Mouse (Mus musculus): ENCODE results near the gene Ccna1.

Ccna1 gene

DNA sequence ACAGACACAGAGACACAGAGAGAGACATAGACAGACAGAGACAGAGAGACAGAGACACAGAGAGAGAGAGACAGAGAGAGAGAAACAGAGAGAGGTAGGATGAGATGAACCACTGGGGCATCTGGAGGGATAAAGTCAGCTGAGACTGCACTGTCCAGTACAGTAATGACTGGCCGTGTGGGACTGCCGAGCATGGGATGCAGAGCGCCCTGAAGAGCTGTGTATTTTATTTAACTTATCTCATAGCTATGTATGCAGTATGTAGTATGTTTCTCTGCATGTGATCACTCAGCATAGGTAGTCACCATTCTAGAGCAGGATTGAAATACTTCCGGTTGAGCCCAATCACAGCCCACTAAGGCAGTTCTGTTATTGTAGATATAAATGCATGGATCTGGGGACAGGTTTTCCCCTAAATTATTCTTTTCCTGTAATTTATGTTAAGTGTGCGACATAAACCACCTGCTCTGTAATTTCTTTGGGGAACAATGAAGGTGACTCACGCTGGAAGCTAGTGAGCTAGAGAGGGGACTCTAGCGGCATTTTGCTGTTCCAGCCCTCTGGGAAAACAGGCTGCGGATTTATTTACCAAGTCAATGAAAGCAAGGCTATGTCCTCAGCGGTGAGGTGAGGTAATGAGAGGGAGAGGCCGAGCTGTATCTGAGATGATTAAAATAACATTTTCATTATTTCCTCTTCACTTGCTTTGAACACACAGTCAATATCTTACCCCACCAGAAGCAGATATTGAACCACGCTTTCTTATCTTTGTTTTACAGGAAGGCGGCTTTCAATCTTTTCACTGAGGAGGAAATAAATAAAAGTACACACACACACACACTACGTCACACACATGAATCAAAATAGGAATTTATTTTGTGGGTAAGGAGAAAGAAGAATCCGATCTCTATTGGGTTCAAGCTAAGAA is 10.7 kb upstream of the Ccna1 start:
- DNase-seq (ENCODE audit: low read depth) = no peak

DNA sequence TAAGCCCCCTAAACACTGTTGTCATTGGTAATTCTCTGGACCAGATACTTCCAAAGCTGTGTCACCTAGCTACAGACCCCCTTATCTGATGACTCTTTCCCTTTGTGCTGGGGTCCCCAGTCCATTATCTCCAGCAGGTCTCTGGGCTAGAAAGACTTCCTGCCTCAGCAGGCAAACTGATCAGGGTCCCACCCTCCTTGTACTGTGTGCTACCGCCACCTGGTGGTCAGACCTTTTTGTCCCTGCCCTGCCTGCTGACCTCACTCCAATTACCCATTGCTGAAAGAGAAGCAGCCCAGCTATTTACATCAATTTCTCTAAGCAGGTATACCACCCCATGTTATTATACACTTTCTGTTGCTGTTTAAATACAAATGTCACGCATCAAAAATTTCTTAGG is 9.1 kb upstream of the Ccna1 start:
- peak; percentile 58 for DNase-seq (ENCODE audit: low read depth)

DNA sequence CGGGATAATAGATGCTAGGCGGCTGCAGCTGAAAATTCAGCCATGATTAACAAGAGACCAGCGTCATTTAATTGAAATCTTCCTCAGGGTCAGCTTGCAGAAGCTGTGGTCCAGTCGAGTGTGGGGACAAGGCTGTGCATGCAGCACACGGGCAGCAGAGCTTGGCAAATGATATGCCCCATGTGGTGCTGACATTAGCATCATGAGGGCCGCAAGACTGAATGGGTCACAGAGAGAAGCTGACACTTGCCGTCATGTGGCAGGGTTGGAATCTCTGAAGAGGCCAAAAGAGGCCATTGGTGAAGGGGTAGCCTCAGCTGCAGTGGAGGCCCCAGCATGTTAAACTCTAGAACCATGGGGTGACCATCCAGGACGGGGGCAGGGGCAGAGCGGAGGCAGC is 7.4 kb upstream of the Ccna1 start:
- DNase-seq (ENCODE audit: low read depth) = no peak

DNA sequence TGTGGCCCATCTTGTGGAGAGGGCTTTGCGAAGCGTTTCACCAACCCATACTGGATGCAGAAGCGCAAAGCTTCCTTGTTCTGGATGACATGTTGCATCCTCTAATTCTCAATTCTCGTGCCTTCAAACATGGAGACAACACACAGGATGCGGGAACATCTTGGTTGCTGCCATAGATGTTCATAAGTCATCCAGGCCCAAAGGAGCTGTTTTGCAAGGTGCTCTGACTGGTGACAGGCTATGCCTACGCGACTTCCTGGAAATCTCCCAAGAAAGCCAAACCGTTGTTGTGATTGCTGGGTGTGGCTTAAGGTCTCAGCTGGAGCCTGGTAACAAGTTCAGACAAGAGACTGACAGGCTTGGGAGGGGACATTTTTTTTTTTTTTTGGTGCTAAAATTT is 1.1 kb upstream of the Ccna1 start:
- DNase-seq (ENCODE audit: low read depth) = no peak

DNA sequence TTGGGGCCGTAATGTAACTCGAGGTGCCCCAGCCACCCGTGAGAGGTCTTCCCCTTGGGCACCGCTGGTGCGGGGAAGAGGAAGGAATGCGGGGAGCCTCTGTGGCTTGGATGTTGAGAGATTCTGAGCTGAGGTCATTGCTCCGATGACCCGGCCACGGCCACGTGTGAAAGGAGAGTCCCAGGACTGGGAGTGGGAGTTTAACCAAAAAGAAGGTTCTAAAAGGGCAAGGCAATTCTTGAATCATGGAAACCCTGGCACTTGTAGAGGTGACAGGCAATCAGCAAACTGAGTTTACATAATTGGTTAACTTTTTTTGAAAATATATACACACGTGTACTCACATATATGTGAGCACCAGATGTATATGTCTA is 433 bp upstream of the Ccna1 start:
- no peak for DNase-seq (ENCODE audit: low read depth)

DNA sequence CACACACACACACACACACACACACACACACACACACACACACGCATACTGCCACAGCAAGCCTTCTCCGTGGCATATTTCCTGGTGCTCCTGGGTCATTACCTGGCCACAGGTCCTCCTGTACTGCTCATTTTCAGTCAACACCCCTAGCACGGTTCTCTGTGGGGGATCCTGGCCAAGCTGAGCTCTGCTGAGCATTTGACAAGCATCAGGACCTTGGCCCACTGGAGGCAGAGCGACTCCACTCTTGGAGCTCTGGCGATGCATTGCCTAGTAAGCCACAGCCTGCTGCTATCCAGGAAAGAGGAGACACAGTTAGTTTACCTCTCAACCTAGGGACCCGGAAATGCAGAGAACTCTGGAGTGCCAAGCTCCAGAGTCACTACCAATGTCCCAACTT is 1.1 kb downstream of the Ccna1 start:
- no peak for DNase-seq (ENCODE audit: low read depth)

DNA sequence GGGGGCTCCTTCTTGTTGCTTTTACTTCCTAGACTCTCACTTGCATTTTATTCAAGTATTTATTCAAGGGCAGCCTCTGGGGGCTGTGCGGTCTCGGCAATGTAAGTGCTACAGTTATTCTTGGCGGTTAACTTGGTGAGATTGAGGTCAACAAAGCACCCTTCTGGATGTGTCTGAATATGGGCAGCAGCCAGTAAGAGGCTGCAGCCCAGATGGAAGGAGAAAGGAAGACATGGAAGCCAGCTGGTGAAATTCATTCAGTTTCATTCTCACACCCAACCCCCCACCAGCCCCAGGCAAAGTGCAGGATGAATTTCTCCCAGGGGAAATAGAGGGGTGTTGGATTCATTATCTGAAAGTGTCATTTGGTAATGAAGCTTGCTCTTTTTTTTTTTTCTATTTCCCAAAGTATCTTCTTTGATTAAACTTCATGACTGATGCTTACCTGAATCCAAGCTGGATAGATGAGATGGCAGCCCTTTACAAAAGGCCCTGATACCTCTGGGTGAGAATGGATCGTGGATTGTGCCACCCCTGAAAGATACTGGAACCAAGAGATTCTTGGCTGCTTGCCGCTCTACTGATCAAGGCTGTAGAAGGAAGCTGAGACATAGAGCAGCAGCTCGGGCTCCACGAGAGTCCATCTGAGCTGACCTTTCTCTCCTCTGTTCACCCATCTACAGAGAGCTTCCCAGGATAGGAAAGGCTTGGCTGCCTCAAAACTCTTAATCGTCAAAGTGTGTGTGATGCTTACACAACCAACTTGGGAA is 10.5 kb downstream of the Ccna1 start:
- DNase-seq (ENCODE audit: low read depth) = no peak

DNA sequence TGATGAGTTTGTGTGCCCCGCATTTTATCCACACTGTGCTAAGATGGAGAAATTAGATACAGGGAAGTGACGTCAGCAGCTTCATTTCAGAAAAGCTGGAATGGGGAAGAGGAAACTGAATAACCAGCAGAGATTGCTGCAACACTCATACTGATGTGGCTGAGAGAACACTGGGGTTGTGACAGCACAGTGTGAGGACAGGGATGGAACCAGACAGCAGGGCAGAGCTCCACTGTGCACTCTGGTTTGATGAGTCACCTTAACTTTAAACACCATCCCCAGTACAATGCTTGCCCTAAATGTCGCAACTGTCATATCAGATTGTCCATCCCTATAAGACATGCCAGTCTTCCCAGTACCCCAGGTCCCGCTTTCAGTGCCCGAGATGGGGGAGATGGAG is 17.7 kb downstream of the Ccna1 start:
- peak; percentile 2 for DNase-seq (ENCODE audit: low read depth)

DNA sequence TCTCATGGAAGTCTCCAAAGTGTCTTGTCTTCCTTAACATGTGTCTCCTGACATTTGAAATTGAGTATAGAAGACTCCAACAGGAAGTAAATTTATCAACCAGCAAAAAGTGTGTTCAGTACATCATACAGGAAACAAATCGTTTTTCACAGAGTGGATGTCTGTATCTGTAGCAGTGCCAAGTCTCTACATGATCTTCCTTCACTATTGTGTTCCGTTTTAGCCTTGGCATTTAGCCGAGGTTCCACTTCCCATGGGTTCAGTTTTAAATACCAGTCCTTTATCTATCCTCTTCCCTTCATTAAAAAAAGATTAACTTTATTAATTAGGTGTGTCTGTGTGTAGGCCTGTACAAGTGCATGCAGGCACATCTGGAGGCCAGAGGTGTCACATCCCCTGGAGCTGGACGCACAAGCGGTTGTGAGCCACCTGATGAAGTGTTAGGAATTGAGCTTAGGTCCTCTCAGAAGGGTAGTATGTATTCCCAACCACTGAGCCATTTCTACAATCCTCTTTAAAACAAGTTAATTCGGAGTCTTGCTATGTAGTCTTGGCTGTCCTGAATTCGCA is 27.9 kb downstream of the Ccna1 start:
- DNase-seq (ENCODE audit: low read depth) = no peak

DNA sequence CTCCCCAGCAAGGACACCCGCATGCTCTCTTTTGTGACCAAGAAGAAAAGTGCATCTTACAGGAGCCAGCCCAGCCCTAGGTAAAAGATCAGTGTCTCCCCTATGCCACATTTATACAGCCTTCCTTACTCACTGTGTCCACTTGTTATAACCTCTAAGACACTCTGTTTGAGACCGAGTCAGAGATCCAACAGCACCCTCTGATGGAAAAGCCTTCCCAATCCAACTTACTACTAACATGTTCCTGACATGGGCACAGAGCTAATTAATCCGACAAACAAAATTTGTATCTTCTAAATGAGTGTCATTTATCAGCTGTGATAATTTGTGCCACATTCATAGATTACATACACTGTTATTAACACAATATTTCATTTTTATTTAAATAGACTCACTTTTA is 29.8 kb downstream of the Ccna1 start:
- no peak for DNase-seq (ENCODE audit: low read depth)

DNA sequence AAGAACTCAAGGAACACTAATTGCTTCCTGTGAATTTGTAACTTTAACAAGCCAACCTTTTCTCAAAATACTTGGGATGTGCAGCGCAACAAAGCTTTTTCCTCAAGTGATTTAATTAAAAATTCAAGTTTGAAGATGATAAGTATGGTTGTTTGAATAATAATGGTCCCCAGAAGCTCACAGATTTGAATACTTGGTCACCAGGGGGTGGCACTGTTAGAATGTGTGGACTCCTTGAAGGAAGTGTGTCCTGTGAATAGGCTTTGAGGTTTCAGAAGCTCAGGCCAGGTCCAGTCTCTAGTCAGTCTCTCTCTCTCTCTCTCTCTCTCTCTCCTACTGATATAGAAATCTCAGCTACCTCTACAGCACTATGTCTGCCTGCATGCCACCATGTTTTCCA is 32.0 kb downstream of the Ccna1 start:
- no peak for DNase-seq (ENCODE audit: low read depth)

DNA sequence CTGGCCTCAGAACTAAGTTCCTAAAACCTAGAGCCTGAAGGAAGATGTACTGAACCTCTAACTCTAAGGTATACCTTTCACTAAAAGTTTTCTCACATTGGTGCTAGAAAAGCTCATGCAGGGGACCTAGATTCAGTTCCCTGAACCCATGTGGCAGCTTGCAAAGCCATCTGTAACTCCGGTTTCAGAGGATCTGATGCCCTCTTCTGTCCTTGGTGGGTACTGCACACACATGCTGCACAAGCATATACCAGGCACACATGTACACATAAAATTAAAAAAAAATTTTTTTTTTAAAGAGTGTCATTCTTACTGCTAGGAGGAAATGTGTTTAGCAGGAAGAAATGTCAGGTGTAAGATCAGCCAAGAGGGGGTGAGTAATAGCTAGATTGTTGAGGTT is 33.1 kb downstream of the Ccna1 start:
- no peak for DNase-seq (ENCODE audit: low read depth)

DNA sequence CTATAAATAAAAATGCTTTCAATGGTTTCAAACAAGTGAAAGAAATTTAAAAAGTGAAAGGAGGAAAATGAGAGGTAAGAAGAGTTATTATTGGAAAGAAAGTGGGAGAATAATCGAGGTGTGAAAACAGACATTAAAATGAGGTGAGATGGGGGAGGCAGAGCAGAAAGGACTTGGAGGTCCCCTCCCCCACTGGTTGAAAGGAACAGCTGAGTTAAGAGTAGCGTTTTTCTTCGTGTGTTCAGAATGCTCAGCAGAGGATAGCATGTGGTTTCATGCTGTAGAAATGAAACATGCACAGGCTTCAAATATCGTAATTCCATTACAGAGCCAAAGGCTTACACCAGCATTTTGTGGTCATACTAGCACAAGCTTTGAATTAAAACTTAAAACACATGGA is 42.8 kb downstream of the Ccna1 start:
- no peak for DNase-seq (ENCODE audit: low read depth)

DNA sequence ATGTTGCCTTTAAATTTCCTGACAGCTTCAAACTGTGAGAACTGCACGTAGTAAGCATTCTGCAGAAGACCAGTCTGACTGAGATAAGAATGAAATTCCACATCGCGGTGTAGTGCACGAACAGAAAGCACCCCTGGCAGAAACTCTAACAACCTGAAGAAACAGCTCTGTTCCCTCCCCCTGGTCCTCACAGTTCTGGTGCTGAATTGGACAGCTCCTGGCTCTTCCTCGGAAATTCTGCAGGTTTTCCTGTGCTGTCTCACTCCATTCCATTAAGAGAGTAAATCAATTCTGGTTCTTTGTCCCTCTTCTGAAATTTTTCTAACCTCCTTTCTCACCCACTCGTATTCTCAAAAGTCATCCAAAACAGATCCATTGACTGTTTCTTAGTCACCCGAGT is 43.6 kb downstream of the Ccna1 start:
- no peak for DNase-seq (ENCODE audit: low read depth)

DNA sequence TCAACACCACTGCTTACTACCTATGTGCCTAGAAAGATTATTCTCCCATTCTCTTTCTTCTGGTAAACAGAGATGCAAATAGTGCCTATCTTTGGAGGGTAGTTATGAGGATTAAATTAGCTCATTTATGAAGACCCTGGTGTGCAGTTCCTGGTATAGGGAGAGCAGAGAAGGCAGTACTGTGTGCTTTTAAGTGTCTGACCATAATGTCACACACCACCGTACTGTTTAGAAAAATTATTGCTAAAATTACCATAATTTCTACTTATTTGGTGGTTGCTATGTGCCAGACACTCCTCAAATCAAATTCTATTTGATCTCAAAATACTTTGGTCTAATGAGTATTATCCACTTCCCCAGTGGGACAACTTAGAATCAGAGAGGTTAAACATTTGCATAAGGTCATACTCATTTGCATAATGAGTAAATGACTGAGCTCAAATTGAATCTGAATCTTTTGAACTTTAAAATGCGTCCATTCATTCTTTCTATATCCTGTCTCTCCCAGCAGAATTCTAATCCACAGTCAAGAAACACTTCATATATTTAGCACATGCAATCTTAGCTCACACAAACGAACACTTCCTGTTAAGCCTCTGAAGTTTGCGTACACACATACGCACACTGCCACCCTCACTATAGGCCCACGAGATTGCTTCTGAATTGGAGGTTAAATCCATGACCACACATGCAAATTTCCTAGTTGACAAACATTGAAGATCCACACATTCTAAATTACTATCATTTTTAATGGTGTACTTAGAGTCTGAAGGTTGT is 46.1 kb downstream of the Ccna1 start:
- no peak for DNase-seq (ENCODE audit: low read depth)

DNA sequence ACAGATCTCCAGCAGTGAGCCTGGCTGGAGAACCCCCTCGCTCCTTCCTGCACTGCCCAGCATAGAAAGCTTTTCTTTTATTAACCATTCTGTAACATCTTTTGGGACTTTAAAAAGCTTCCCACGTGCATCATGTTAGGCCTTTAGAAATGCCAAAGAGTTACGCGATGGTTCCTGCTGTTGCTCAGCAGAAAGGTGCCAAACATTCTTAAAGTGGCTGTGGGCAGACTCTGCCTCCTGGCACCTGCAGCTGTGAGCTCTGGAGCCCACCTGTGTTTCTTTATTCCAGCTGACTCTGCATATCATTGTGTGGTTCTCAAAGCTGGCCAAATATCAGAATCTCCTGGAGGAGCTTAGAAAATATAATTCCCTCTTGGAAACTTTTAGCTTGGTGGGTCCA is 51.3 kb downstream of the Ccna1 start:
- DNase-seq (ENCODE audit: low read depth) = no peak

DNA sequence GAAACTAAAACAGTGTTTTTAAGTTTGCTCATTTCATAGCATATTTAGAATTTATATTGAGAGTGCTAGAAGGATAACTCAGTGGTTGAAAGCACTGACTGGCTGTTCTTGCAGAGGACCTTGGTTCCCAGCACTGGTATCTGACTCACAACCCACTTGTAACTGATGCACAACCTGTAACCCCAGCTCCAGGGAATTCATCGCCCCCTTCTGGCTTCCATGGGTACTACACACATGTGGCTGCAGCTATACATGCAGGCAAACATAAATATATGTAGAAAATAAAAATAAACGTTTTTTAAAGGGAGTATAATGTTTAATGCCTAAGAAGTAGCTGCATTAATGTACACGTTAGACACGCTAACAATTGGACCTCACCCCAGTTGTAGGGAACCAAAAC is 53.6 kb downstream of the Ccna1 start:
- DNase-seq (ENCODE audit: low read depth) = peak; percentile 1
